In genomic region chr2:113918913-113919312, GRCm38 (mm10) we compare ENCODE assay signal across 25 mouse cellular contexts.
A peak's percentile ranks its signal among the peaks of the same experiment; 100 is the strongest.
DNase-seq lines count a peak whose midpoint lies in the region; ATAC-seq and TF ChIP-seq lines count a peak whose summit lies in the region.
"Had no signal": no experiment of that assay in that cellular context is flagged by ENCODE, and none has a peak within 500 bp of the region (broad histone marks: within the 10 kb centered on the region; RNA-seq: fewer than 3 reads in every experiment).

No protein-coding gene starts in this region.

- peak overlapping the region; percentile 81; the same call in 1 of the 2 replicates for H3K27ac ChIP-seq in heart, embryonic 10.5 days
- H3K27ac ChIP-seq in heart, embryonic 15.5 days, result peak overlapping the region; percentile 24; the same call in 1 of the 2 replicates
- no peak overlapping the region for H3K27ac ChIP-seq in lung, embryonic 14.5 days (ENCODE audit: low read depth)
- H3K27ac ChIP-seq: forebrain, embryonic 10.5 days; forebrain, embryonic 13.5 days; hindbrain, embryonic 10.5 days; hindbrain, embryonic 13.5 days; intestine, embryonic 15.5 days had no signal

- H3K9ac ChIP-seq in heart, embryonic 15.5 days, result no peak overlapping the region
- no peak overlapping the region for H3K9ac ChIP-seq in lung, embryonic 14.5 days
- H3K9ac ChIP-seq: forebrain, embryonic 13.5 days; hindbrain, embryonic 13.5 days; intestine, embryonic 15.5 days had no signal

- no peaks in the 10 kb centered on the region for H3K9me3 ChIP-seq in heart, embryonic 10.5 days
- no peaks in the 10 kb centered on the region for H3K9me3 ChIP-seq in heart, embryonic 15.5 days (replicated peaks)
- H3K9me3 ChIP-seq in lung, embryonic 14.5 days (ENCODE audit: low read depth, low read length), result no peaks in the 10 kb centered on the region
- H3K9me3 ChIP-seq: forebrain, embryonic 10.5 days; forebrain, embryonic 13.5 days; G1E; hindbrain, embryonic 10.5 days; hindbrain, embryonic 13.5 days; intestine, embryonic 15.5 days had no signal

- no peaks in the 10 kb centered on the region for H3K36me3 ChIP-seq in heart, embryonic 10.5 days
- H3K36me3 ChIP-seq in heart, embryonic 15.5 days, result no peaks in the 10 kb centered on the region
- no peaks in the 10 kb centered on the region for H3K36me3 ChIP-seq in lung, embryonic 14.5 days (ENCODE audit: insufficient read depth)
- H3K36me3 ChIP-seq: forebrain, embryonic 10.5 days; G1E; hindbrain, embryonic 10.5 days; hindbrain, embryonic 13.5 days; intestine, embryonic 15.5 days had no signal

- no peak for TF ChIP-seq CTCF in lung, embryonic 14.5 days (IDR thresholded peaks at IDR 0.05; ENCODE audit: low read depth)

- DNase-seq in heart, embryonic 10.5 days (ENCODE audit: low spot score), result no peak
- no peak for DNase-seq in heart, postnatal 36 days
- no peak for DNase-seq in heart, adult 9 months (ENCODE audit: low spot score in 2 of 2)
- peak; percentile 76 for DNase-seq in lung, embryonic 14.5 days
- no peak for DNase-seq in lung, postnatal 4 days
- DNase-seq: adrenal gland, postnatal 10 days; adrenal gland, postnatal 36 days; B cell, adult 2 months; cerebellum, adult 18-20 months; cerebellum, adult 9-10 months; cerebellum, postnatal 14 days; gastrocnemius, postnatal 10 days; gastrocnemius, postnatal 36 days; kidney, adult 11 months had no signal

- no peak overlapping the region for H3K4me2 ChIP-seq in heart, embryonic 15.5 days
- no peak overlapping the region for H3K4me2 ChIP-seq in lung, embryonic 14.5 days
- H3K4me2 ChIP-seq: forebrain, embryonic 13.5 days; hindbrain, embryonic 13.5 days; intestine, embryonic 15.5 days had no signal

- H3K4me1 ChIP-seq in heart, embryonic 10.5 days, result peaks cover 9% of the 10 kb centered on the region; the same call in 1 of the 2 replicates
- H3K4me1 ChIP-seq in heart, embryonic 15.5 days (replicated peaks), result peaks cover 12% of the 10 kb centered on the region; the same call in 1 of the 2 replicates
- peaks cover 4% of the 10 kb centered on the region; the same call in 1 of the 2 replicates for H3K4me1 ChIP-seq in lung, embryonic 14.5 days (ENCODE audit: insufficient read depth)
- H3K4me1 ChIP-seq: forebrain, embryonic 10.5 days; forebrain, embryonic 13.5 days; hindbrain, embryonic 10.5 days; hindbrain, embryonic 13.5 days; intestine, embryonic 15.5 days had no signal

- intact Hi-C loops in heart, postnatal 36 days (cut with DNase I), result no loop called here

- 75% methylated on average over 2 of the region's 2 CpGs for WGBS in heart, embryonic 10.5 days
- 64% methylated on average over 2 of the region's 2 CpGs for WGBS in heart, embryonic 15.5 days
- WGBS in lung, embryonic 14.5 days, result 57% methylated on average over 1 of the region's 2 CpGs

- 0 out of 2 replicates have a peak, but pooled peaks have one; percentile 47 for ATAC-seq in heart, embryonic 15.5 days (replicated peaks; ENCODE audit: insufficient number of reproducible peaks, insufficient read depth, low FRiP score, low read depth)
- ATAC-seq in lung, embryonic 14.5 days (ENCODE audit: insufficient read depth), result peak; percentile 64; the same call in 1 of the 2 replicates
- ATAC-seq: forebrain, embryonic 13.5 days; forebrain, embryonic 16.5 days; hindbrain, embryonic 16.5 days; intestine, embryonic 15.5 days; Patski had no signal

- H3K4me3 ChIP-seq in heart, embryonic 10.5 days, result no peak overlapping the region
- H3K4me3 ChIP-seq in heart, embryonic 15.5 days, result no peak overlapping the region
- no peak overlapping the region for H3K4me3 ChIP-seq in lung, embryonic 14.5 days (ENCODE audit: low read depth, low read length)
- H3K4me3 ChIP-seq: forebrain, embryonic 10.5 days; forebrain, embryonic 13.5 days; hindbrain, embryonic 10.5 days; hindbrain, embryonic 13.5 days; intestine, embryonic 15.5 days had no signal

- no peaks in the 10 kb centered on the region for H3K27me3 ChIP-seq in heart, embryonic 10.5 days (ENCODE audit: insufficient read depth, poor library complexity, severe bottlenecking)
- no peaks in the 10 kb centered on the region for H3K27me3 ChIP-seq in heart, embryonic 15.5 days
- no peaks in the 10 kb centered on the region for H3K27me3 ChIP-seq in lung, embryonic 14.5 days (ENCODE audit: insufficient read depth, low read length)
- H3K27me3 ChIP-seq: CH12.LX; forebrain, embryonic 13.5 days; hindbrain, embryonic 13.5 days; intestine, embryonic 15.5 days had no signal
